Mouse (Mus musculus): ENCODE data around the gene Gzmf. TPM values are rescaled to one million over a fixed set of nuclear protein-coding genes. Genes with fewer than 3 reads are reported as not detected.
A peak's percentile ranks its signal among the peaks of the same experiment; 100 is the strongest.
"Not testable (repeated sequence)": the region's sequence is repeated elsewhere in the genome, so short reads cannot be mapped to it uniquely, and the experiment has no call there.

Gzmf gene
- 0.15 and 0.23 TPM in 2 replicates for polyA plus RNA-seq (2012; rRNA removed)
- polyA plus RNA-seq (2014; fragmentation: Nextera tagmentation; extraction: Ambion mirVana): not detected in 2 replicates

GRCm38 (mm10) chr14:56211317-56211716, at the start of gene Gzmf:
Gene Gzmf, minus strand, starts transcription at chr14:56211417.
- no peak within 1 kb of the TSS for H3K4me2 ChIP-seq (replicated peaks; ENCODE audit: low read depth, low read length, severe bottlenecking)
- H3K4me1 ChIP-seq (ENCODE audit: control insufficient read depth, insufficient read depth, low read length): no peaks in the 10 kb centered on the region
- WGBS: 89% methylated on average over 4 of the region's 4 CpGs
- DNase-seq (ENCODE audit: low spot score): no peak
- no peak within 1 kb of the TSS for H3K9ac ChIP-seq (ENCODE audit: low read depth, low read length, severe bottlenecking)
- no peaks in the 10 kb centered on the region for H3K27me3 ChIP-seq (ENCODE audit: control insufficient read depth, insufficient read depth, low read length)
- no peak for ATAC-seq (ENCODE audit: low FRiP score, low read depth)
- H3K4me3 ChIP-seq (replicated peaks; ENCODE audit: low read length): no peak within 1 kb of the TSS
- no peaks in the 10 kb centered on the region for H3K9me3 ChIP-seq (ENCODE audit: control insufficient read depth, low read length)
- H3K36me3 ChIP-seq (ENCODE audit: control insufficient read depth, insufficient read depth, low read length): no peaks in the 10 kb centered on the region
- H3K27ac ChIP-seq (replicated peaks; ENCODE audit: low read depth, low read length): no peak within 1 kb of the TSS
- TF ChIP-seq POLR2A (IDR thresholded peaks at IDR 0.05; ENCODE audit: borderline replicate concordance, extremely low read depth, insufficient read depth, insufficient read length): no peak

- DNase-seq (ENCODE audit: low spot score) (no peak), ATAC-seq (ENCODE audit: low FRiP score, low read depth) (no peak)
- no peaks in the 10 kb centered on the region for H3K36me3 ChIP-seq (ENCODE audit: control insufficient read depth, insufficient read depth, low read length)
- H3K27ac ChIP-seq (replicated peaks; ENCODE audit: low read depth, low read length): no peak overlapping the region
- TF ChIP-seq POLR2A (IDR thresholded peaks at IDR 0.05; ENCODE audit: borderline replicate concordance, extremely low read depth, insufficient read depth, insufficient read length): no peak
- H3K9ac ChIP-seq (ENCODE audit: low read depth, low read length, severe bottlenecking): no peak overlapping the region
- H3K9me3 ChIP-seq (ENCODE audit: control insufficient read depth, low read length): no peaks in the 10 kb centered on the region
- no peaks in the 10 kb centered on the region for H3K4me1 ChIP-seq (ENCODE audit: control insufficient read depth, insufficient read depth, low read length)
- no peak overlapping the region for H3K4me3 ChIP-seq (replicated peaks; ENCODE audit: low read length)
- H3K27me3 ChIP-seq (ENCODE audit: control insufficient read depth, insufficient read depth, low read length): no peaks in the 10 kb centered on the region
- H3K4me2 ChIP-seq (replicated peaks; ENCODE audit: low read depth, low read length, severe bottlenecking): no peak overlapping the region
These were observed 29.2 kb upstream of the Gzmf start for GRCm38 (mm10) chr14:56240409-56240808.

- H3K9me3 ChIP-seq (ENCODE audit: control insufficient read depth, low read length): no peaks in the 10 kb centered on the region
- H3K27ac ChIP-seq (replicated peaks; ENCODE audit: low read depth, low read length): no peak within 1 kb of the TSS
- TF ChIP-seq POLR2A (IDR thresholded peaks at IDR 0.05; ENCODE audit: borderline replicate concordance, extremely low read depth, insufficient read depth, insufficient read length): no peak
- no peaks in the 10 kb centered on the region for H3K27me3 ChIP-seq (ENCODE audit: control insufficient read depth, insufficient read depth, low read length)
- H3K4me2 ChIP-seq (replicated peaks; ENCODE audit: low read depth, low read length, severe bottlenecking): no peak within 1 kb of the TSS
- H3K4me1 ChIP-seq (ENCODE audit: control insufficient read depth, insufficient read depth, low read length): no peaks in the 10 kb centered on the region
- H3K36me3 ChIP-seq (ENCODE audit: control insufficient read depth, insufficient read depth, low read length): no peaks in the 10 kb centered on the region
- no peak within 1 kb of the TSS for H3K4me3 ChIP-seq (replicated peaks; ENCODE audit: low read length)
- no peak for ATAC-seq (ENCODE audit: low FRiP score, low read depth)
- no peak within 1 kb of the TSS for H3K9ac ChIP-seq (ENCODE audit: low read depth, low read length, severe bottlenecking)
- DNase-seq (ENCODE audit: low spot score): no peak
- 77% methylated on average over 2 of the region's 2 CpGs for WGBS
These were observed 23.3 kb upstream of the Gzmf start, which contains the start of gene Gzmc for GRCm38 (mm10) chr14:56234556-56234955. Gene Gzmc, minus strand, starts transcription at chr14:56234656.

GRCm38 (mm10) chr14:56205613-56206012, 5.6 kb downstream of the Gzmf start:
- ATAC-seq (ENCODE audit: low FRiP score, low read depth): no peak
- no peaks in the 10 kb centered on the region for H3K36me3 ChIP-seq (ENCODE audit: control insufficient read depth, insufficient read depth, low read length)
- WGBS: 96% methylated on average over 1 of the region's 1 CpGs
- DNase-seq (ENCODE audit: low spot score): no peak
- no peak overlapping the region for H3K27ac ChIP-seq (replicated peaks; ENCODE audit: low read depth, low read length)
- no peak overlapping the region for H3K4me2 ChIP-seq (replicated peaks; ENCODE audit: low read depth, low read length, severe bottlenecking)
- H3K9ac ChIP-seq (ENCODE audit: low read depth, low read length, severe bottlenecking): no peak overlapping the region
- H3K4me3 ChIP-seq (replicated peaks; ENCODE audit: low read length): no peak overlapping the region
- H3K27me3 ChIP-seq (ENCODE audit: control insufficient read depth, insufficient read depth, low read length): no peaks in the 10 kb centered on the region
- no peak for TF ChIP-seq POLR2A (IDR thresholded peaks at IDR 0.05; ENCODE audit: borderline replicate concordance, extremely low read depth, insufficient read depth, insufficient read length)
- H3K4me1 ChIP-seq (ENCODE audit: control insufficient read depth, insufficient read depth, low read length): no peaks in the 10 kb centered on the region
- H3K9me3 ChIP-seq (ENCODE audit: control insufficient read depth, low read length): no peaks in the 10 kb centered on the region

GRCm38 (mm10) chr14:56205021-56205420, 6.2 kb downstream of the Gzmf start:
- not testable (repeated sequence) for H3K4me1 ChIP-seq (ENCODE audit: control insufficient read depth, insufficient read depth, low read length); H3K4me2 ChIP-seq (replicated peaks; ENCODE audit: low read depth, low read length, severe bottlenecking); H3K27ac ChIP-seq (replicated peaks; ENCODE audit: low read depth, low read length); H3K27me3 ChIP-seq (ENCODE audit: control insufficient read depth, insufficient read depth, low read length); H3K9me3 ChIP-seq (ENCODE audit: control insufficient read depth, low read length); H3K9ac ChIP-seq (ENCODE audit: low read depth, low read length, severe bottlenecking); H3K4me3 ChIP-seq (replicated peaks; ENCODE audit: low read length); H3K36me3 ChIP-seq (ENCODE audit: control insufficient read depth, insufficient read depth, low read length); ATAC-seq (ENCODE audit: low FRiP score, low read depth)
- DNase-seq (ENCODE audit: low spot score): peak; percentile 47
- 26% methylated on average over 5 of the region's 5 CpGs for WGBS

- H3K4me2 ChIP-seq (replicated peaks; ENCODE audit: low read depth, low read length, severe bottlenecking): no peak overlapping the region
- H3K27me3 ChIP-seq (ENCODE audit: control insufficient read depth, insufficient read depth, low read length): no peaks in the 10 kb centered on the region
- WGBS: 12% methylated on average over 2 of the region's 2 CpGs
- DNase-seq (ENCODE audit: low spot score) (peak; percentile 49), ATAC-seq (ENCODE audit: low FRiP score, low read depth) (no peak)
- H3K9me3 ChIP-seq (ENCODE audit: control insufficient read depth, low read length): no peaks in the 10 kb centered on the region
- H3K36me3 ChIP-seq (ENCODE audit: control insufficient read depth, insufficient read depth, low read length): no peaks in the 10 kb centered on the region
- H3K4me3 ChIP-seq (replicated peaks; ENCODE audit: low read length): no peak overlapping the region
- no peaks in the 10 kb centered on the region for H3K4me1 ChIP-seq (ENCODE audit: control insufficient read depth, insufficient read depth, low read length)
- H3K27ac ChIP-seq (replicated peaks; ENCODE audit: low read depth, low read length): no peak overlapping the region
- H3K9ac ChIP-seq (ENCODE audit: low read depth, low read length, severe bottlenecking): no peak overlapping the region
- no peak for TF ChIP-seq POLR2A (IDR thresholded peaks at IDR 0.05; ENCODE audit: borderline replicate concordance, extremely low read depth, insufficient read depth, insufficient read length)
These were observed 7.2 kb downstream of the Gzmf start for GRCm38 (mm10) chr14:56203975-56204374.

All from limb, embryonic 14.5 days (tissue).